Mouse (Mus musculus): Measurements from ENCODE around the gene Bsph2.

Gene Bsph2

DNA sequence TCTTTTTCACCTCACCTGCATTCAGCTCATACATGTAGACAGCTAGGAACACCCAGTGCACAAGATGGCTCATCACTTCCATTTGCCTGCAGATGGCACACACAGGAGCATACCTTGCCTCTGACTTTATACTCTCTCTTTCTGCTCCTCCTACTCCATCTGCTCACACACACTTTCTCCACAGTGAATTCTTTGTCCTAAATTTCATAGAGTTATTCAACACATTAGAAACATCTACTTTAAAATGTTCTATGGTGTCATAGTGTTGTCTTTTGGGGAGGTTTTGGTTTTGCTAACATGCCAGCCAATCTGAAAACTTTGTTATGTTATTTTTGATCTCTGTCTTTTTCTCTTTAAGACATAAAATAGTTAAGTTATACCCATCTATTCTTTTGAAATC is at the start of gene Bsph2:
Gene Bsph2 (minus strand): TSS at position 101 of the 400 bp plus-strand sequence.
- no peak for DNase-seq (ENCODE audit: low spot score in 2 of 2)

DNA sequence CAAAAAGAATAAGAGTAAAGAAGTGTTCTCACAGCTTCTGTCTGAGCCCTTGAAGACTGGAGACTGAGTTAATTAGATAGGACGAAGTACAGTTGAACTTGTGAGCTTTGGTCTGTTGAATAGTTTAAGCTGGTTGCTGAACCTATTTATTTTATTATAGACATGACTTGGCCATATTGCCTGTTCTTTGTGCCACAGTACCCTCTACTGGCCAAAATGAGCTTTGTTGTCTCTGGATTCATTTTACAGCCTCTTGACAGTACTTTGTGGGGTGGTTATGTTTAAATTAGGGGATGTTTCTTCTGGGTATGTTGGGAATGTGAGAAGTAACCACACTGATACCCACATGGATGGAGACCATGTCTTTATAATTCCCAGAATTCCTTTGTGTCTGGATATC is 59.3 kb downstream of the Bsph2 start:
- DNase-seq (ENCODE audit: low spot score in 2 of 2): peak; percentile 2 to 5

Data from frontal cortex, postnatal 25 days (tissue).